Mouse (Mus musculus) heart, embryonic 14.5 days (tissue): ENCODE measurements around the gene Tpr. TPM values are rescaled to one million over a fixed set of nuclear protein-coding genes. Genes with fewer than 3 reads are reported as not detected.

Experiments
- ATAC-seq: fragments of 200-750 bp; cut with Nextera tagmentation; 2 replicates; pipeline ENCODE4 v1.8.0; 2017; ENCODE audit warnings: low read depth, moderate TSS enrichment; ENCODE audit not compliant: insufficient number of reproducible peaks, insufficient read depth, low FRiP score
- H3K27ac ChIP-seq, 2 experiments: fragments of 200-500 bp in 1 of 2; fragments of 300-500 bp in 1 of 2; sonication (generic) in 1 of 2; replicated peaks in 1 of 2; 2 replicates each; pipeline ENCODE4 v1.5.1; 2012 to 2014; ENCODE audit warnings: low read depth in 2 of 2, low read length in 2 of 2, control low read depth in 1 of 2, mild to moderate bottlenecking in 1 of 2, mixed read lengths in 1 of 2; ENCODE audit not compliant: control insufficient read depth in 1 of 2, insufficient read depth in 1 of 2
- H3K27me3 ChIP-seq: fragments of 300-500 bp; sonication (generic); 2 replicates; pipeline ENCODE4 v1.6.1; 2014; ENCODE audit warnings: mild to moderate bottlenecking, low read length, control low read depth; ENCODE audit not compliant: control insufficient read depth, insufficient read depth
- H3K36me3 ChIP-seq: fragments of 300-500 bp; sonication (generic); 2 replicates; pipeline ENCODE4 v1.6.1; 2014; ENCODE audit warnings: mild to moderate bottlenecking, control low read depth, low read length, mixed read lengths; ENCODE audit not compliant: control insufficient read depth, insufficient read depth
- H3K4me1 ChIP-seq, 2 experiments: fragments of 200-500 bp in 1 of 2; fragments of 300-500 bp in 1 of 2; sonication (generic) in 1 of 2; 2 replicates each; pipeline ENCODE4 v1.6.1; 2012 to 2014; ENCODE audit warnings: low read length in 2 of 2, control low read depth in 1 of 2, mixed read lengths in 1 of 2; ENCODE audit not compliant: control insufficient read depth in 2 of 2, insufficient read depth in 2 of 2
- H3K4me2 ChIP-seq: fragments of 300-500 bp; sonication (generic); 2 replicates; pipeline ENCODE4 v1.6.1; 2014; ENCODE audit warnings: mild to moderate bottlenecking, low read length
- H3K4me3 ChIP-seq, 2 experiments: fragments of 200-500 bp in 1 of 2; fragments of 300-500 bp in 1 of 2; sonication (generic) in 1 of 2; 2 replicates each; pipeline ENCODE4 v1.5.1; 2012 to 2014; ENCODE audit warnings: low read length in 2 of 2, mild to moderate bottlenecking in 2 of 2, control low read depth in 1 of 2, low read depth in 1 of 2, moderate library complexity in 1 of 2; ENCODE audit not compliant: control insufficient read depth in 1 of 2, insufficient read depth in 1 of 2
- H3K9ac ChIP-seq: fragments of 300-500 bp; sonication (generic); 2 replicates; pipeline ENCODE4 v1.6.1; 2014; ENCODE audit warnings: mild to moderate bottlenecking, low read length
- H3K9me3 ChIP-seq: fragments of 300-500 bp; sonication (generic); 2 replicates; pipeline ENCODE4 v1.6.1; 2016; ENCODE audit warnings: low read length, control low read depth; ENCODE audit not compliant: control insufficient read depth
- WGBS: fragments of 180-500 bp; shearing (Covaris S2); extraction: QIAGEN DNeasy Blood & Tissue Kit; methylation state at CpG from one replicate; pipeline ENCODE4 v1.1.7; 2014; 5-methylcytosine and 5-hydroxymethylcytosine counted together
- polyA plus RNA-seq: library from polyadenylated mRNA; unstranded; fragments of >200 nt; fragmentation: Nextera tagmentation; extraction: Ambion mirVana; gene quantifications from 2 replicates; pipeline ENCODE4 v1.2.1, GENCODE M21; 2014

The Tpr gene
- polyA plus RNA-seq, 1 experiment from 2014 or later, result 133 TPM

- 93% methylated on average over 4 of the region's 4 CpGs for WGBS
- Histone ChIP-seq H3K9ac (no peak overlapping the region), H3K9me3 (no peaks in the 10 kb centered on the region), H3K27ac (no peak overlapping the region), H3K27me3 (no peaks in the 10 kb centered on the region), H3K4me2 (no peak overlapping the region), H3K4me3 (no peak overlapping the region), H3K4me1 (no peaks in the 10 kb centered on the region), H3K36me3 (peaks cover 93% of the 10 kb centered on the region)
- no peak for ATAC-seq
These were observed 25.8 kb downstream of the Tpr start for GRCm38 (mm10) chr1:150418426-150418825.

- H3K27ac ChIP-seq, result no peak overlapping the region
- H3K36me3 ChIP-seq, result peaks cover 93% of the 10 kb centered on the region
- H3K27me3 ChIP-seq, result no peaks in the 10 kb centered on the region
- WGBS, result 62% methylated on average over 9 of the region's 9 CpGs
- no peak overlapping the region for H3K4me2 ChIP-seq
- no peaks in the 10 kb centered on the region for H3K9me3 ChIP-seq
- no peak overlapping the region for H3K4me3 ChIP-seq
- ATAC-seq, result no peak
- H3K9ac ChIP-seq, result no peak overlapping the region
- H3K4me1 ChIP-seq, result no peaks in the 10 kb centered on the region
These were observed 33.0 kb downstream of the Tpr start for GRCm38 (mm10) chr1:150425665-150426064.

GRCm38 (mm10) chr1:150426216-150426615, 33.6 kb downstream of the Tpr start:
- Histone ChIP-seq H3K27ac (no peak overlapping the region), H3K4me3 (no peak overlapping the region), H3K36me3 (peaks cover 95% of the 10 kb centered on the region), H3K4me1 (no peaks in the 10 kb centered on the region), H3K27me3 (no peaks in the 10 kb centered on the region), H3K4me2 (no peak overlapping the region), H3K9me3 (no peaks in the 10 kb centered on the region), H3K9ac (no peak overlapping the region)
- 87% methylated on average over 3 of the region's 3 CpGs for WGBS
- no peak for ATAC-seq

GRCm38 (mm10) chr1:150438641-150439040, 46.0 kb downstream of the Tpr start:
- Histone ChIP-seq H3K9ac (no peak overlapping the region), H3K4me3 (no peak overlapping the region), H3K9me3 (no peaks in the 10 kb centered on the region), H3K36me3 (peaks cover 91% of the 10 kb centered on the region), H3K27ac (no peak overlapping the region), H3K4me1 (no peaks in the 10 kb centered on the region), H3K4me2 (no peak overlapping the region), H3K27me3 (no peaks in the 10 kb centered on the region)
- WGBS, result 93% methylated on average over 3 of the region's 3 CpGs
- no peak for ATAC-seq

GRCm38 (mm10) chr1:150441731-150442130, 49.1 kb downstream of the Tpr start:
- 71% methylated on average over 4 of the region's 4 CpGs for WGBS

GRCm38 (mm10) chr1:150458977-150459376, 66.3 kb downstream of the Tpr start:
- Histone ChIP-seq H3K4me1 (no peaks in the 10 kb centered on the region; a peak in 1 of 4 replicates), H3K4me3 (no peak overlapping the region), H3K27ac (no peak overlapping the region), H3K36me3 (no peaks in the 10 kb centered on the region), H3K27me3 (no peaks in the 10 kb centered on the region), H3K9me3 (no peaks in the 10 kb centered on the region), H3K4me2 (no peak overlapping the region), H3K9ac (no peak overlapping the region)
- 54% methylated on average over 5 of the region's 5 CpGs for WGBS
- no peak for ATAC-seq

More at GRCm38 (mm10) chr1:150441731-150442130, 49.1 kb downstream of the Tpr start:
- H3K27ac ChIP-seq, result no peak overlapping the region
- no peak overlapping the region for H3K9ac ChIP-seq
- H3K4me3 ChIP-seq, result no peak overlapping the region
- H3K36me3 ChIP-seq, result peaks cover 93% of the 10 kb centered on the region
- ATAC-seq, result no peak
- no peaks in the 10 kb centered on the region for H3K27me3 ChIP-seq
- H3K4me2 ChIP-seq, result no peak overlapping the region
- H3K4me1 ChIP-seq, result no peaks in the 10 kb centered on the region
- no peaks in the 10 kb centered on the region for H3K9me3 ChIP-seq

- Histone ChIP-seq H3K4me3 (no peak overlapping the region), H3K9ac (no peak overlapping the region), H3K4me2 (no peak overlapping the region), H3K4me1 (no peaks in the 10 kb centered on the region; a peak in 1 of 4 replicates), H3K27ac (no peak overlapping the region), H3K36me3 (no peaks in the 10 kb centered on the region), H3K27me3 (no peaks in the 10 kb centered on the region), H3K9me3 (no peaks in the 10 kb centered on the region)
- WGBS, result 73% methylated on average over 3 of the region's 3 CpGs
- ATAC-seq, result no peak
These were observed 67.0 kb downstream of the Tpr start for GRCm38 (mm10) chr1:150459599-150459998.

- WGBS, result 37% methylated on average over 7 of the region's 7 CpGs
These were observed 68.0 kb downstream of the Tpr start for GRCm38 (mm10) chr1:150460595-150460994.

More at GRCm38 (mm10) chr1:150460595-150460994, 68.0 kb downstream of the Tpr start:
- H3K9me3 ChIP-seq, result no peaks in the 10 kb centered on the region
- no peaks in the 10 kb centered on the region; a peak in 1 of 4 replicates for H3K4me1 ChIP-seq
- no peak overlapping the region for H3K9ac ChIP-seq
- no peak overlapping the region for H3K27ac ChIP-seq
- no peak for ATAC-seq
- no peaks in the 10 kb centered on the region for H3K36me3 ChIP-seq
- no peak overlapping the region for H3K4me2 ChIP-seq
- H3K4me3 ChIP-seq, result no peak overlapping the region
- no peaks in the 10 kb centered on the region for H3K27me3 ChIP-seq
